Mouse (Mus musculus) layer of hippocampus, adult 2 months (tissue): Measurements from ENCODE around the gene Prcc. TPM values are rescaled to one million over a fixed set of nuclear protein-coding genes. Genes with fewer than 3 reads are reported as not detected.
A peak's percentile ranks its signal among the peaks of the same experiment; 100 is the strongest.
"Not testable (repeated sequence)": the region's sequence is repeated elsewhere in the genome, so short reads cannot be mapped to it uniquely, and the experiment has no call there.

Experiments used
- DNase-seq, 2 experiments: peaks; one replicate each; pipeline ENCODE4 v3.0.0; 2022; ENCODE audit warnings: low spot score in 2 of 2
- H3K27ac ChIP-seq: fragments of 200-600 bp; 2 replicates; pipeline ENCODE4 v1.8.1; 2022
- H3K4me3 ChIP-seq: fragments of 200-600 bp; 2 replicates; pipeline ENCODE4 v1.8.1; 2022; ENCODE audit warnings: mild to moderate bottlenecking
- CTCF ChIP-seq: fragments of 200-600 bp; conservative IDR thresholded peaks from 2 replicates; pipeline ENCODE4 v1.8.1; 2022; ENCODE audit warnings: antibody characterized with exemption, mild to moderate bottlenecking, moderate library complexity
- total RNA-seq, 2 experiments: library from RNA; stranded (reverse); gene quantifications; 2 replicates each; pipeline ENCODE4 v1.2.3; 2021

Gene Prcc
- total RNA-seq, 2 experiments from 2014 or later, result 58.0 to 60.0 TPM

- TF ChIP-seq CTCF, result no peak
- Histone ChIP-seq H3K4me3 (no peak overlapping the region), H3K27ac (no peak overlapping the region)
- no peak for DNase-seq
These were observed 30.4 kb downstream of the Prcc start for GRCm38 (mm10) chr3:87854795-87855568.

- TF ChIP-seq CTCF, result no peak
- H3K4me3 ChIP-seq, result no peak overlapping the region
- no peak overlapping the region for H3K27ac ChIP-seq
- DNase-seq, result no peak
These were observed 36.3 kb downstream of the Prcc start for GRCm38 (mm10) chr3:87849117-87849516.

GRCm38 (mm10) chr3:87847680-87848079 lies 37.7 kb downstream of the Prcc start:
- DNase-seq, result no peak
- H3K4me3 ChIP-seq, result no peak overlapping the region
- no peak for TF ChIP-seq CTCF
- H3K27ac ChIP-seq, result no peak overlapping the region

GRCm38 (mm10) chr3:87846650-87847110 lies 38.7 kb downstream of the Prcc start, which contains the start of gene Sh2d2a:
Sh2d2a (plus strand) TSS chr3:87846755.
- Histone ChIP-seq H3K27ac (no peak within 1 kb of the TSS), H3K4me3 (no peak within 1 kb of the TSS)
- DNase-seq, result no peak
- TF ChIP-seq CTCF, result no peak

- no peak for DNase-seq
- no peak for TF ChIP-seq CTCF
- H3K4me3 ChIP-seq, result no peak overlapping the region
- H3K27ac ChIP-seq, result no peak overlapping the region
These were observed 39.2 kb downstream of the Prcc start for GRCm38 (mm10) chr3:87846186-87846585.

GRCm38 (mm10) chr3:87844981-87845380 lies 40.4 kb downstream of the Prcc start:
- H3K4me3 ChIP-seq, result no peak overlapping the region
- TF ChIP-seq CTCF, result no peak
- H3K27ac ChIP-seq, result no peak overlapping the region
- DNase-seq, result no peak

- Histone ChIP-seq H3K27ac (no peak overlapping the region), H3K4me3 (no peak overlapping the region)
- DNase-seq, result no peak
- no peak for TF ChIP-seq CTCF
These were observed 44.5 kb downstream of the Prcc start for GRCm38 (mm10) chr3:87840858-87841257.

GRCm38 (mm10) chr3:87838622-87839021 lies 46.8 kb downstream of the Prcc start:
- Histone ChIP-seq H3K27ac (no peak overlapping the region), H3K4me3 (no peak overlapping the region)
- TF ChIP-seq CTCF, result peak; percentile 99
- peak; percentile 49 to 90 for DNase-seq

- Histone ChIP-seq H3K4me3 (no peak overlapping the region), H3K27ac (no peak overlapping the region)
- peak; percentile 33 for TF ChIP-seq CTCF
- no peak for DNase-seq
These were observed 51.9 kb downstream of the Prcc start for GRCm38 (mm10) chr3:87833482-87833881.

- DNase-seq, result no peak
- H3K4me3 ChIP-seq, result no peak overlapping the region
- TF ChIP-seq CTCF, result no peak
- H3K27ac ChIP-seq, result no peak overlapping the region
These were observed 53.1 kb downstream of the Prcc start for GRCm38 (mm10) chr3:87832109-87832859.

GRCm38 (mm10) chr3:87829025-87829424 lies 56.4 kb downstream of the Prcc start:
- no peak overlapping the region for H3K4me3 ChIP-seq
- no peak for TF ChIP-seq CTCF
- H3K27ac ChIP-seq, result no peak overlapping the region
- no peak for DNase-seq

- no peak for TF ChIP-seq CTCF
- DNase-seq, result no peak
- no peak overlapping the region for H3K4me3 ChIP-seq
- no peak overlapping the region for H3K27ac ChIP-seq
These were observed 57.0 kb downstream of the Prcc start for GRCm38 (mm10) chr3:87828435-87828834.

- not testable (repeated sequence) for H3K4me3 ChIP-seq, H3K27ac ChIP-seq, DNase-seq
These were observed 61.2 kb downstream of the Prcc start, which contains the start of gene Pear1 for GRCm38 (mm10) chr3:87824206-87824605. Pear1 (minus strand) TSS chr3:87824306.
